Mouse (Mus musculus): ENCODE measurements around the gene Krtap19-2. TPM values are rescaled to one million over a fixed set of nuclear protein-coding genes. Genes with fewer than 3 reads are reported as not detected.

Krtap19-2 gene
- polyA plus RNA-seq (2017; shearing (Covaris generic)) = not detected

GRCm38 (mm10) chr16:88874169-88874568, at the start of gene Krtap19-2:
Gene Krtap19-2, minus strand, starts transcription at chr16:88874269.

GRCm38 (mm10) chr16:88896357-88896756, 22.3 kb upstream of the Krtap19-2 start, which contains the start of gene Krtap19-5:
Gene Krtap19-5, minus strand, starts transcription at chr16:88896457.

GRCm38 (mm10) chr16:88884989-88885388, 10.9 kb upstream of the Krtap19-2 start, which contains the start of gene Krtap19-4:
Gene Krtap19-4, minus strand, starts transcription at chr16:88885089.

GRCm38 (mm10) chr16:88877938-88878337, 3.9 kb upstream of the Krtap19-2 start, which contains the start of gene Krtap19-3:
Gene Krtap19-3, minus strand, starts transcription at chr16:88878038.

GRCm38 (mm10) chr16:88869311-88869710, 4.8 kb downstream of the Krtap19-2 start, which contains the start of gene Krtap19-1:
Gene Krtap19-1, minus strand, starts transcription at chr16:88869411.

GRCm38 (mm10) chr16:88826095-88826652, 47.9 kb downstream of the Krtap19-2 start, which contains the start of gene Krtap14:
Gene Krtap14, minus strand, starts transcription at chr16:88826145.

Other genes starting within 250 kb of the Krtap19-2 start
- not detected for gene 2310079G19Rik, start 246.6 kb downstream of the Krtap19-2 start, polyA plus RNA-seq (2017; shearing (Covaris generic))
- gene Krtap26-1, start 226.5 kb downstream of the Krtap19-2 start, polyA plus RNA-seq (2017; shearing (Covaris generic)) = not detected
- gene Krtap27-1, start 202.6 kb downstream of the Krtap19-2 start, polyA plus RNA-seq (2017; shearing (Covaris generic)) = not detected
- gene 2310061N02Rik, start 166.3 kb downstream of the Krtap19-2 start, polyA plus RNA-seq (2017; shearing (Covaris generic)) = not detected
- gene Krtap13-1, start 145.4 kb downstream of the Krtap19-2 start, polyA plus RNA-seq (2017; shearing (Covaris generic)) = not detected
- gene Krtap13, start 122.6 kb downstream of the Krtap19-2 start, polyA plus RNA-seq (2017; shearing (Covaris generic)) = not detected
- gene 2310034C09Rik, start 115.4 kb downstream of the Krtap19-2 start, polyA plus RNA-seq (2017; shearing (Covaris generic)) = not detected
- not detected for gene 2310057N15Rik, start 100.1 kb downstream of the Krtap19-2 start, polyA plus RNA-seq (2017; shearing (Covaris generic))
- gene Gm5965, start 96.4 kb downstream of the Krtap19-2 start, polyA plus RNA-seq (2017; shearing (Covaris generic)) = not detected
- not detected for gene Gm20741, start 62.0 kb downstream of the Krtap19-2 start, polyA plus RNA-seq (2017; shearing (Covaris generic))
- gene Krtap15, start 54.1 kb downstream of the Krtap19-2 start, polyA plus RNA-seq (2017; shearing (Covaris generic)) = not detected
- gene Krtap14, start 48.1 kb downstream of the Krtap19-2 start, polyA plus RNA-seq (2017; shearing (Covaris generic)) = not detected
- gene Krtap19-1, start 4.9 kb downstream of the Krtap19-2 start, polyA plus RNA-seq (2017; shearing (Covaris generic)) = not detected
- gene Krtap19-3, start 3.8 kb upstream of the Krtap19-2 start, polyA plus RNA-seq (2017; shearing (Covaris generic)) = not detected
- not detected for gene Krtap19-4, start 10.8 kb upstream of the Krtap19-2 start, polyA plus RNA-seq (2017; shearing (Covaris generic))
- not detected for gene Krtap19-5, start 22.2 kb upstream of the Krtap19-2 start, polyA plus RNA-seq (2017; shearing (Covaris generic))
- not detected for gene Krtap19-9b, start 58.0 kb upstream of the Krtap19-2 start, polyA plus RNA-seq (2017; shearing (Covaris generic))
- not detected for gene Krtap16-3, start 88.6 kb upstream of the Krtap19-2 start, polyA plus RNA-seq (2017; shearing (Covaris generic))
- gene Krtap22-2, start 136.5 kb upstream of the Krtap19-2 start, polyA plus RNA-seq (2017; shearing (Covaris generic)) = not detected
- gene Gm10229, start 141.0 kb upstream of the Krtap19-2 start, polyA plus RNA-seq (2017; shearing (Covaris generic)) = not detected
- not detected for gene Krtap6-1, start 157.4 kb upstream of the Krtap19-2 start, polyA plus RNA-seq (2017; shearing (Covaris generic))
- gene Gm10228, start 167.2 kb upstream of the Krtap19-2 start, polyA plus RNA-seq (2017; shearing (Covaris generic)) = not detected
- gene Krtap6-5, start 173.6 kb upstream of the Krtap19-2 start, polyA plus RNA-seq (2017; shearing (Covaris generic)) = not detected
- not detected for gene 1110025L11Rik, start 189.7 kb upstream of the Krtap19-2 start, polyA plus RNA-seq (2017; shearing (Covaris generic))
- gene Krtap6-3, start 209.7 kb upstream of the Krtap19-2 start, polyA plus RNA-seq (2017; shearing (Covaris generic)) = not detected